Comparison of ENCODE assay signal across 8 mouse cellular contexts in genomic region chr2:27426406-27426854, GRCm38 (mm10). TPM values are rescaled to one million over a fixed set of nuclear protein-coding genes. Genes with fewer than 3 reads are reported as not detected.
DNase-seq lines count a peak whose midpoint lies in the region; ATAC-seq lines count a peak whose summit lies in the region.

No protein-coding gene starts in this region.

- peak; percentile 51 for DNase-seq in left cerebral cortex, postnatal 4 days
- DNase-seq in left cerebral cortex, postnatal 10 days (ENCODE audit: extremely low spot score in 1 of 2, low spot score in 2 of 2): no peak
- peak; percentile 75 for DNase-seq in adrenal gland, postnatal 14 days
- DNase-seq in kidney, adult 9 months: peak; percentile 84
- peak; percentile 55 for DNase-seq in lung, postnatal 14 days
- no peak for DNase-seq in adipocyte (ENCODE audit: low spot score)
- DNase-seq in ovary, postnatal 36 days (ENCODE audit: low spot score): no peak

- H3K4me1 ChIP-seq in forebrain, embryonic 15.5 days: peaks cover 53% of the 10 kb centered on the region

- H3K9me3 ChIP-seq in forebrain, embryonic 15.5 days: no peaks in the 10 kb centered on the region

- peak overlapping the region; percentile 99 for H3K4me2 ChIP-seq in forebrain, embryonic 15.5 days (replicated peaks)

- H3K27me3 ChIP-seq in forebrain, embryonic 15.5 days: no peaks in the 10 kb centered on the region

- H3K9ac ChIP-seq in forebrain, embryonic 15.5 days (replicated peaks): peak overlapping the region; percentile 87

- under 1% methylated on average over 59 of the region's 64 CpGs for WGBS in forebrain, embryonic 15.5 days

- ATAC-seq in forebrain, embryonic 15.5 days (replicated peaks): peak; percentile 24

- peak overlapping the region; percentile 90 for H3K4me3 ChIP-seq in forebrain, embryonic 15.5 days

- peak overlapping the region; percentile 78 for H3K27ac ChIP-seq in forebrain, embryonic 15.5 days (replicated peaks)

- no peaks in the 10 kb centered on the region for H3K36me3 ChIP-seq in forebrain, embryonic 15.5 days

- intact Hi-C loops in left cerebral cortex, postnatal 4 days (cut with DNase I): no loop called here
- intact Hi-C loops in left cerebral cortex, postnatal 10 days (cut with DNase I): no loop called here

RNA-seq across cellular contexts. Expression of gene Vav2, which starts 0.4 kb away (rescaled TPM):
- total RNA-seq in left cerebral cortex, postnatal 4 days (2021): 10 to 100 TPM; 59.2 to 60.4 TPM
- 10 to 100 TPM; 26.1 to 29.0 TPM for total RNA-seq in left cerebral cortex, postnatal 10 days (2021)
- 21.7 and 28.3 TPM in 2 replicates for total RNA-seq in adrenal gland, postnatal 14 days (2021)
- polyA plus RNA-seq in forebrain, embryonic 15.5 days (2015; fragmentation: Nextera tagmentation; extraction: Ambion mirVana): 12.6 and 13.9 TPM in 2 replicates

RNA-seq across cellular contexts. Expression of gene Brd3os, which starts 15.7 kb away (rescaled TPM):
- total RNA-seq in left cerebral cortex, postnatal 4 days (2021): 10 to 100 TPM; 23.6 to 27.2 TPM
- 10 to 100 TPM; 27.9 to 29.1 TPM for total RNA-seq in left cerebral cortex, postnatal 10 days (2021)
- 5.0 and 7.9 TPM in 2 replicates for total RNA-seq in adrenal gland, postnatal 14 days (2021)
- 30.6 and 31.5 TPM in 2 replicates for polyA plus RNA-seq in forebrain, embryonic 15.5 days (2015; fragmentation: Nextera tagmentation; extraction: Ambion mirVana)

Comparison
In these comparisons a context has a peak if more than half of its experiments do, and no peak if none do; other contexts are left out.
1. DNase-seq: peak in left cerebral cortex, postnatal 4 days (single experiment), adrenal gland, postnatal 14 days (single experiment), kidney, adult 9 months (single experiment) and lung, postnatal 14 days (single experiment); none in left cerebral cortex, postnatal 10 days (0 of 2), adipocyte (single experiment) and ovary, postnatal 36 days (single experiment).